In genomic region chr17:31842930-31843822, GRCm38 (mm10) we compare ENCODE assay signal across 10 mouse cellular contexts. TPM values are rescaled to one million over a fixed set of nuclear protein-coding genes. Genes with fewer than 3 reads are reported as not detected.
DNase-seq lines count a peak whose midpoint lies in the region; ATAC-seq and TF ChIP-seq lines count a peak whose summit lies in the region.
"Had no signal": no experiment of that assay in that cellular context is flagged by ENCODE, and none has a peak within 500 bp of the region (broad histone marks: within the 10 kb centered on the region; RNA-seq: fewer than 3 reads in every experiment).

No protein-coding gene starts in this region.

- H3K36me3 ChIP-seq in heart, embryonic 12.5 days = peaks cover 45% of the 10 kb centered on the region
- H3K36me3 ChIP-seq in lung, embryonic 15.5 days = peaks cover 48% of the 10 kb centered on the region
- peaks cover 46% of the 10 kb centered on the region for H3K36me3 ChIP-seq in embryonic facial prominence, embryonic 13.5 days
- peaks cover 34% of the 10 kb centered on the region for H3K36me3 ChIP-seq in small intestine, adult 2 months (ENCODE audit: control insufficient read depth, insufficient read depth, low read length)

- no peak overlapping the region for H3K4me2 ChIP-seq in heart, embryonic 12.5 days
- H3K4me2 ChIP-seq in lung, embryonic 15.5 days = no peak overlapping the region
- H3K4me2 ChIP-seq in embryonic facial prominence, embryonic 13.5 days = no peak overlapping the region

- peaks cover 22% of the 10 kb centered on the region for H3K4me1 ChIP-seq in heart, embryonic 12.5 days (replicated peaks)
- H3K4me1 ChIP-seq in lung, embryonic 15.5 days = peaks cover 43% of the 10 kb centered on the region
- peaks cover 26% of the 10 kb centered on the region for H3K4me1 ChIP-seq in embryonic facial prominence, embryonic 13.5 days
- H3K4me1 ChIP-seq in small intestine, adult 2 months (ENCODE audit: control insufficient read depth, insufficient read depth, insufficient read length, low read length) = peaks cover 7% of the 10 kb centered on the region

- WGBS in heart, embryonic 12.5 days = 81% methylated on average over 12 of the region's 12 CpGs
- WGBS in lung, embryonic 15.5 days = 81% methylated on average over 12 of the region's 12 CpGs
- WGBS in embryonic facial prominence, embryonic 13.5 days = 82% methylated on average over 12 of the region's 12 CpGs
- WGBS in small intestine, adult 2 months = 83% methylated on average over 12 of the region's 12 CpGs

- H3K4me3 ChIP-seq in heart, embryonic 12.5 days = no peak overlapping the region
- no peak overlapping the region for H3K4me3 ChIP-seq in lung, embryonic 15.5 days
- no peak overlapping the region for H3K4me3 ChIP-seq in embryonic facial prominence, embryonic 13.5 days
- H3K4me3 ChIP-seq in small intestine, adult 2 months (ENCODE audit: low read depth, low read length) = no peak overlapping the region

- DNase-seq in heart, postnatal 4 days = no peak
- no peak for DNase-seq in lung, adult 18-20 months
- no peak for DNase-seq in embryo, embryonic 9.5 days (ENCODE audit: extremely low spot score)
- no peak for DNase-seq in MN1 (ENCODE audit: low spot score)
- DNase-seq: cerebellum, adult 9-10 months had no signal

- no peak for TF ChIP-seq CTCF in small intestine, adult 2 months (IDR thresholded peaks at IDR 0.05; ENCODE audit: extremely low read depth, insufficient read length, insufficient replicate concordance, low read depth, low read length)

- no peak overlapping the region for H3K9ac ChIP-seq in heart, embryonic 12.5 days
- 0 out of 2 replicates have a peak overlapping the region, but pooled peaks have one; percentile 2 for H3K9ac ChIP-seq in lung, embryonic 15.5 days
- H3K9ac ChIP-seq in embryonic facial prominence, embryonic 13.5 days = no peak overlapping the region

- H3K27ac ChIP-seq in heart, embryonic 12.5 days (ENCODE audit: poor library complexity, severe bottlenecking) = peak overlapping the region; percentile 45
- peak overlapping the region; percentile 97 for H3K27ac ChIP-seq in lung, embryonic 15.5 days
- H3K27ac ChIP-seq in embryonic facial prominence, embryonic 13.5 days = peak overlapping the region; percentile 69
- peak overlapping the region; percentile 29; the same call in 1 of the 2 replicates for H3K27ac ChIP-seq in small intestine, adult 2 months (ENCODE audit: insufficient read depth, low read depth, low read length)

- no peak for TF ChIP-seq POLR2A in small intestine, adult 2 months (IDR thresholded peaks at IDR 0.05; ENCODE audit: low read depth, low read length)

- ATAC-seq in heart, embryonic 12.5 days (ENCODE audit: insufficient number of reproducible peaks, low FRiP score) = no peak
- ATAC-seq in lung, embryonic 15.5 days (ENCODE audit: borderline replicate concordance, extremely low read depth, low FRiP score, low TSS enrichment) = no peak
- no peak for ATAC-seq in embryonic facial prominence, embryonic 13.5 days (ENCODE audit: insufficient number of reproducible peaks, insufficient read depth, low FRiP score, low TSS enrichment, low read depth)
- ATAC-seq: CD4-positive, CD25-positive, alpha-beta regulatory T cell, adult 4 months had no signal

- no peaks in the 10 kb centered on the region for H3K27me3 ChIP-seq in heart, embryonic 12.5 days (replicated peaks)
- H3K27me3 ChIP-seq in lung, embryonic 15.5 days = no peaks in the 10 kb centered on the region
- no peaks in the 10 kb centered on the region for H3K27me3 ChIP-seq in embryonic facial prominence, embryonic 13.5 days
- H3K27me3 ChIP-seq in small intestine, adult 2 months (ENCODE audit: control insufficient read depth, insufficient read depth, low read length) = no peaks in the 10 kb centered on the region

- no peaks in the 10 kb centered on the region for H3K9me3 ChIP-seq in heart, embryonic 12.5 days (replicated peaks)
- no peaks in the 10 kb centered on the region for H3K9me3 ChIP-seq in lung, embryonic 15.5 days
- no peaks in the 10 kb centered on the region for H3K9me3 ChIP-seq in embryonic facial prominence, embryonic 13.5 days

RNA-seq across cellular contexts. Expression of gene Sik1, which starts 12.4 kb away (rescaled TPM):
- 23.3 and 24.3 TPM in 2 replicates for polyA plus RNA-seq in heart, embryonic 12.5 days (2016; fragmentation: Nextera tagmentation; extraction: Ambion mirVana)
- 10 to 100 TPM; 74.3 to 79.7 TPM for total RNA-seq in heart, postnatal 4 days (2021)
- 32.7 and 35.4 TPM in 2 replicates for polyA plus RNA-seq in lung, embryonic 15.5 days (2015; fragmentation: Nextera tagmentation; extraction: Ambion mirVana)
- 15.6 and 17.1 TPM in 2 replicates for polyA plus RNA-seq in embryonic facial prominence, embryonic 13.5 days (2015; fragmentation: Nextera tagmentation; extraction: Ambion mirVana)
- polyA plus RNA-seq in small intestine, adult 2 months (2012; rRNA removed) = 8.0 and 16.9 TPM in 2 replicates

Comparison
In these comparisons a context has a peak if more than half of its experiments do, and no peak if none do; other contexts are left out.
1. H3K27ac ChIP-seq: peak in every context shown above with its lines; median percentile 97 in lung, embryonic 15.5 days; 69 in embryonic facial prominence, embryonic 13.5 days; 45 in heart, embryonic 12.5 days; 29 in small intestine, adult 2 months.